Mouse (Mus musculus) megakaryocyte, embryonic 14.5 days (primary cell): ENCODE measurements around the gene A230050P20Rik. TPM values are rescaled to one million over a fixed set of nuclear protein-coding genes. Genes with fewer than 3 reads are reported as not detected.
A peak's percentile ranks its signal among the peaks of the same experiment; 100 is the strongest.

ENCODE experiments used
- H3K27me3 ChIP-seq: replicated peaks from 2 replicates; pipeline ENCODE3; 2012; ENCODE audit warnings: inconsistent platforms
- H3K36me3 ChIP-seq: replicated peaks from 2 replicates; pipeline ENCODE3; 2012; ENCODE audit warnings: low read length, inconsistent platforms, mixed read lengths
- H3K4me1 ChIP-seq: 2 replicates; pipeline ENCODE4 v1.6.1; 2012; ENCODE audit warnings: inconsistent platforms
- H3K4me3 ChIP-seq: replicated peaks from 2 replicates; pipeline ENCODE3; 2012; ENCODE audit warnings: moderate library complexity, mild to moderate bottlenecking, inconsistent platforms
- H3K9me3 ChIP-seq: 2 replicates; pipeline ENCODE4 v1.6.1; 2012; ENCODE audit warnings: inconsistent platforms
- FLI1 ChIP-seq: IDR thresholded peaks from 2 replicates; pipeline ENCODE4 v1.6.1; 2012; ENCODE audit warnings: low read length, inconsistent platforms, mixed read lengths
- GATA1 ChIP-seq: IDR thresholded peaks from 3 replicates; pipeline ENCODE4 v1.6.1; 2012; ENCODE audit warnings: mixed read lengths, low read length, inconsistent platforms, borderline replicate concordance
- polyA plus RNA-seq: library from polyadenylated mRNA; stranded (reverse); fragments of >175 nt; gene quantifications from 2 replicates; pipeline ENCODE4 v1.2.3, GENCODE M21; 2012; ENCODE audit warnings: low replicate concordance; ENCODE audit not compliant: insufficient read depth

The A230050P20Rik gene
- polyA plus RNA-seq, 1 experiment: 39.0 TPM

- Histone ChIP-seq H3K4me1 (peaks cover 44% of the 10 kb centered on the region), H3K4me3 (no peak overlapping the region), H3K36me3 (peaks cover 56% of the 10 kb centered on the region), H3K9me3 (no peaks in the 10 kb centered on the region), H3K27me3 (peaks cover 19% of the 10 kb centered on the region)
- TF ChIP-seq GATA1: no peak
- no peak for TF ChIP-seq FLI1
Measured at GRCm38 (mm10) chr9:20870211-20871173, 2.0 kb downstream of the A230050P20Rik start.

GRCm38 (mm10) chr9:20872991-20873390, 4.5 kb downstream of the A230050P20Rik start:
- TF ChIP-seq FLI1 (no peak), GATA1 (no peak)
- Histone ChIP-seq H3K4me1 (peaks cover 45% of the 10 kb centered on the region), H3K4me3 (no peak overlapping the region), H3K27me3 (peaks cover 4% of the 10 kb centered on the region), H3K9me3 (no peaks in the 10 kb centered on the region), H3K36me3 (peaks cover 58% of the 10 kb centered on the region)

GRCm38 (mm10) chr9:20873521-20873920, 5.1 kb downstream of the A230050P20Rik start:
- Histone ChIP-seq H3K27me3 (peaks cover under 1% of the 10 kb centered on the region), H3K9me3 (no peaks in the 10 kb centered on the region), H3K4me3 (no peak overlapping the region), H3K4me1 (peaks cover 44% of the 10 kb centered on the region), H3K36me3 (peaks cover 58% of the 10 kb centered on the region)
- no peak for TF ChIP-seq FLI1
- TF ChIP-seq GATA1: no peak

- no peaks in the 10 kb centered on the region for H3K27me3 ChIP-seq
- H3K9me3 ChIP-seq: no peaks in the 10 kb centered on the region
- H3K4me3 ChIP-seq: no peak overlapping the region
- H3K36me3 ChIP-seq: peaks cover 55% of the 10 kb centered on the region
- H3K4me1 ChIP-seq: peaks cover 49% of the 10 kb centered on the region
- no peak for TF ChIP-seq FLI1
- no peak for TF ChIP-seq GATA1
Measured at GRCm38 (mm10) chr9:20875021-20875790, 6.8 kb downstream of the A230050P20Rik start.

GRCm38 (mm10) chr9:20876318-20877117, 8.1 kb downstream of the A230050P20Rik start:
- Histone ChIP-seq H3K27me3 (no peaks in the 10 kb centered on the region), H3K4me1 (peaks cover 45% of the 10 kb centered on the region), H3K36me3 (peaks cover 42% of the 10 kb centered on the region), H3K4me3 (no peak overlapping the region), H3K9me3 (no peaks in the 10 kb centered on the region)
- no peak for TF ChIP-seq FLI1
- TF ChIP-seq GATA1: no peak

- no peaks in the 10 kb centered on the region for H3K27me3 ChIP-seq
- peak overlapping the region; percentile 94 for H3K4me3 ChIP-seq
- H3K9me3 ChIP-seq: no peaks in the 10 kb centered on the region
- TF ChIP-seq FLI1 (no peak), GATA1 (no peak)
- H3K36me3 ChIP-seq: peaks cover 33% of the 10 kb centered on the region
- H3K4me1 ChIP-seq: peaks cover 37% of the 10 kb centered on the region
Measured at GRCm38 (mm10) chr9:20877118-20878040, 8.9 kb downstream of the A230050P20Rik start.

- TF ChIP-seq FLI1 (no peak), GATA1 (no peak)
Measured at GRCm38 (mm10) chr9:20878041-20878709, 9.7 kb downstream of the A230050P20Rik start.

GRCm38 (mm10) chr9:20878710-20879065, 10.2 kb downstream of the A230050P20Rik start:
- TF ChIP-seq FLI1 (no peak), GATA1 (no peak)
- Histone ChIP-seq H3K36me3 (peaks cover 20% of the 10 kb centered on the region), H3K9me3 (no peaks in the 10 kb centered on the region), H3K27me3 (no peaks in the 10 kb centered on the region), H3K4me1 (peaks cover 37% of the 10 kb centered on the region), H3K4me3 (peak overlapping the region; percentile 94)

More at GRCm38 (mm10) chr9:20878041-20878709, 9.7 kb downstream of the A230050P20Rik start:
- no peaks in the 10 kb centered on the region for H3K9me3 ChIP-seq
- H3K36me3 ChIP-seq: peaks cover 25% of the 10 kb centered on the region
- peak overlapping the region; percentile 94 for H3K4me3 ChIP-seq
- H3K4me1 ChIP-seq: peaks cover 37% of the 10 kb centered on the region
- no peaks in the 10 kb centered on the region for H3K27me3 ChIP-seq
